Mouse (Mus musculus): ENCODE results near the gene Slc44a2.

Gene Slc44a2

GRCm38 (mm10) chr9:21333523-21333922, 13.0 kb downstream of the Slc44a2 start:
- peak; percentile 53 for DNase-seq (ENCODE audit: inconsistent ontology term)

DNA sequence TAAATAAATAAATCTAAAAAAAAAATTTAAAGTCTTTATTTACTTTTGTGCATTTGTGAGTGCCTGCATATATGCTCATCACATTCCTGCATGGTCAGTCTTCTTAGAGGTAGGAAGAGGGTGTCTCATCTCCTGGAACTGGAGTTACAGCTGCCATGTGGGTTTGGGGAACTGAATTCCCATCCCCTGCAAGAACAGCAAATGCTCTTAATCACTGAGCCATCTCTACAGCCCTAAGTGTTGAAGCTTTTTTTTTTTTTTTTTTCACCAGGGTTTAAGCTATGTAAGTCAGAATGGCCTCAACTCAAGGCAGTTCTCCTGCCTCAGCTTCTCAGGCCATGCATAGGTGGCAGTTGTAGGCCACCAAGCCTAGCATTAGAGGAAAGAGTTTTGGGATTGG, 14.2 kb downstream of the Slc44a2 start:
- no peak for DNase-seq (ENCODE audit: inconsistent ontology term)

- no peak for DNase-seq (ENCODE audit: inconsistent ontology term)
These were observed 14.9 kb downstream of the Slc44a2 start for GRCm38 (mm10) chr9:21335391-21335790.

DNA sequence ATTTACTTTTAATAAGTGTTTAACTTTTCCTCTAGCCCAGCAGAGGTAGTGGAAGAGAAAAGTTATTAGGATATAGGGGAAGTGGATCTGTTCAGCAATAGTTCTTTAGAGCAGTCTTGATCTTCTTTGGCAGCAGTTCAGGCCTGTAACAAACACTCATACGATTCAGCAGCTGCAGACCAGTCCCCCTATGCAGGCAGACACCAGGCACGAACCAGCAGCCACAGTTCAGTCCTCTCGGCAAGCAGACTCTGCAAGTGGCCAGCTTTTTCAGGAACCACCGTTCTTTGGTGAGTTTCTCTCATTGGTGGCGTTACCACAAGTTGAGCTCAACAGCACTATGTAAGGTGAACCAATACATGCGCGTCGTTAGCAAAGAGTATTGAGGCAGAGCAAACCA, 16.0 kb downstream of the Slc44a2 start:
- no peak for DNase-seq (ENCODE audit: inconsistent ontology term)

DNA sequence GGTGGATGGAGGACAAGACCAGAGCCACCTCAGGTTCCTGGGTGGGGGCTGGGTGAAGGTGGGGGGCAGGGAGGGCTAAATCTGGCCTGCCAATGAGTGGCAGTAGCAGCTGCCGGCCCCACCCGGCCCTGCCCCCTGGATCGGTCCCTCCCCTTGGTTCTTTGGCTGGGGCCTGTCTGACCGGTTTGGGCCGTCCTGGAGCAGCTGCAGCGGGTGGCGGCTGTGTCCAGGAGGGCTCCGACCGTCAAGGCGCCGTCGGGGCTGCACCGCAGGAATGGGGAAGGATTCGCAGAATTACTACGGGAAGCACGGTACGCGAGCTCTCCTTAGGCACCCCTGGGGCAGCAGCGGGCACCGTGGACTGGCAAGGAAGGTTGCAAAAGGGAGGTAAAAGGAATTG, 17.2 kb downstream of the Slc44a2 start:
- DNase-seq (ENCODE audit: inconsistent ontology term): no peak

DNA sequence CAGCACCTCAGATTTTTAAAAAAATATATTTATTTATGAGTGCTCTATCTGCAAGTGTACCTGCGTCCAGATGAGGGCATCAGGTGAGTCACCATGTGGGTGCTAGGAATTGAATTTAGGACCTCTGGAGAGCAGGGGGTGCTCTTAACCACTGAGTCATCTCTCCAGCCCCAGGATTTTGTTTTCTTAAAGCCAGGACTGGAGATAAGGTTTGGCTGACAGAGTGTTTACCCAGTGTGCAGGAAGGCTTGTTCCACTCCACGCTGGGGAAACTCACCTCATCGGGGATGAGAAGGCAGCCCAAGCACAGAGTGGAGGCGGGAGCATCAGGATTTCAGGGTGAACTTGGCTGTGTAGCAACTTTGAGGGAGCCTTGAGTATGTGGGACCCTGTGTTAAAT, 19.9 kb downstream of the Slc44a2 start:
- DNase-seq (ENCODE audit: inconsistent ontology term): no peak

- no peak for DNase-seq (ENCODE audit: inconsistent ontology term)
These were observed 26.3 kb downstream of the Slc44a2 start for GRCm38 (mm10) chr9:21346627-21347365.

GRCm38 (mm10) chr9:21348152-21348551, 27.7 kb downstream of the Slc44a2 start:
- no peak for DNase-seq (ENCODE audit: inconsistent ontology term)

- DNase-seq (ENCODE audit: inconsistent ontology term): no peak
These were observed 30.7 kb downstream of the Slc44a2 start for GRCm38 (mm10) chr9:21351178-21351577.

- DNase-seq (ENCODE audit: inconsistent ontology term): no peak
These were observed 31.3 kb downstream of the Slc44a2 start for GRCm38 (mm10) chr9:21351702-21352377.

GRCm38 (mm10) chr9:21352463-21353372, 32.2 kb downstream of the Slc44a2 start:
- no peak for DNase-seq (ENCODE audit: inconsistent ontology term)

DNA sequence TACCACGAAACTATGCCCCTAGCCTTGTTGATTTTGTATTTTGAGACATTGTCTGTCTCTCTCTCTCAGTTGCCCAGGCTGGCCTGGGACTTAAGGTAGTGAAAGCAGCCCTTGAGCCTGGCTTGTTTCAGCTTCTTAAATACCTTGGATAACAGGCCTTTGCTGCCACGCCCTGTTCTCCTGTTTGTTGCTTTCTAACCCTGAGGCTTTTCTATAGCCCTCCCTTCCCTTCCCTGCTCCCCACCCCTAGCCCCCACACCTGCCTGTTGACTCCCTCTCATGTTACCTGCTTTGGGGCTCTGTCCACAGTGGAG, 32.8 kb downstream of the Slc44a2 start:
- DNase-seq (ENCODE audit: inconsistent ontology term): no peak

- no peak for DNase-seq (ENCODE audit: inconsistent ontology term)
These were observed 34.3 kb downstream of the Slc44a2 start for GRCm38 (mm10) chr9:21354796-21355195.

DNA sequence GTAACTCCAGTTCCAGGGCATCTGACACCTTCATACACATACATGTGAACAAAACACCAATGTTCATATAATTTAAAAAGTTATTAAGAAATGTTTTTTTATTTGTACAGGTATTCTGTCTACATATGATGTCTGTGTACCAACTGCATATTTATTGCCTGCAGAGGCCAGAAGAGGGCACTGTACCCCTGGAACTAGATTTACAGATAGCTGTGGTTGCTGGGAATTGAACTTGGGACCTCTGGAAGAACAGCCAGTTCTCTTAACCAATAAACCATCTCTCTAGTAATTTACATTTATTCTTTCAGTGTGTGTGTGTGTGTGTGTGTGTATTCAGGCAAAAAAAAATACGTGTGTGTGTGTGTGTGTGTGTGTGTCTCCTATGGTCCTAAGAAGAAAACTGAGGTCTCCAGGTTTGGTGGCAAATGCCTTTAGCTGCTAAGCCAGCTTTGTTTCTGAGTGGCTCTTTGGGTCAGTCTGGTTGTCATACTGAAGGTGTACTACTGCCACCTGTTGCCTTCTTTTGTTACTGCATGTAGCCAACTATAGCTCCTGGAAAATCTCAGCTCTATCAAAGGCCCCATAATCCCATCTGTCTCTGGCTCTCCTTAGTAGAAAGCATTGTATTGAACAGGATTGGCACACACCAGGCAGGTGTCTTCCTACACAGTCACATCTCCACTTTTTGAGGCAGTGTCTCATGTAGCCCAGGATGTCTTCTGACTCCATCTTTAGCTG, 36.7 kb downstream of the Slc44a2 start:
- DNase-seq (ENCODE audit: inconsistent ontology term): peak; percentile 28

DNA sequence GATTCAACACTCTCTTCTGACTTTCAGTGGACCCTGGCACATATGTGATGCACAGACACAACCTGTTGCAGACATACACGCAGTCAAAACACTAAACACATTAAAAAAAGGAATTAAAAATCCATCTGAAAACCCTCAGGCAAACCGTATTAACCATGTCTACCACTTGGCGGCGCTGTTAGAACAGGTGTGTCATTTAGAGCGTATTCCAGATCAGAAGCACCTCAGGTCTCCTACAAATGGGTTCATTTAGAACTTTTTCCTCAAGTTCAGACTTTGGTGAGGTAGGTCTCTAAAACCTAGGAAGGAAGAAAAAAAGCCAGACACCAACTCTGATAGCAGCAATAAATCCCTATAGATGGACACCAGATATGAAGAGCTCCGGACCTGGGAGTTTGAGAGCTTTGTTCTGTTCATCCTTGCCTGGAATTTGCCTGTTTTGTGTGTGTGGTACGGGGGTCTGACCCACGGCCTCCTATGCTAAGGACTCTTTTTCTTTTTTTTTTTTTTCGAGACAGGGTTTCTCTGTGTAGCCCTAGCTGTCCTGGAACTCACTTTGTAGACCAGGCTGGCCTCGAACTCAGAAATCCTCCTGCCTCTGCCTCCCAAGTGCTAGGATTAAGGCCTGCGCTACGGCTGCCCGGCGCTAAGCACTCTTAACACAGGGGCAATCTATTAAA, 46.2 kb downstream of the Slc44a2 start:
- peak; percentile 56 for DNase-seq (ENCODE audit: inconsistent ontology term)

GRCm38 (mm10) chr9:21367357-21368111, 47.0 kb downstream of the Slc44a2 start, which contains the start of gene Ilf3:
Gene Ilf3, plus strand, starts transcription at chr9:21367871.
- DNase-seq (ENCODE audit: inconsistent ontology term): peak; percentile 100

- DNase-seq (ENCODE audit: inconsistent ontology term): peak; percentile 80
These were observed 47.7 kb downstream of the Slc44a2 start for GRCm38 (mm10) chr9:21368131-21368584.

DNA sequence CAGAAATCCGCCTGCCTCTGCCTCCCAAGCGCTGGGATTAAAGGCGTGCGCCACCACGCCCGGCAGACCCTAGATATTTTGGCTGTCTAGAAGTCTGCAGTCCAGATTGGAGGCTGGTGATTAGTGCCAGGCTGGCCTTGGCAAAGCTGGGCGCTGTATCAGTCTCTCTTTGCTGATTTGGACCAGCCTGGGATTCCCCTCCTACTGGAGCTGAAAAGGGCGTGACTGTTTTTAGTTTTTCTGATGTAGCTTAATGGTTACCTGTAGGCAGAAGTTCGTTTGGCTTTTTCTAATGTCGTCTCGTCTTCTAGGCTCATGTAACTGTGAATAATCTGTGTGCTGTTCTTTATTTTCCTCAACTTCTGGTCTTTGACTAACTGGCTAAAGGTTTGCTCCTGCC, 48.6 kb downstream of the Slc44a2 start:
- no peak for DNase-seq (ENCODE audit: inconsistent ontology term)

DNA sequence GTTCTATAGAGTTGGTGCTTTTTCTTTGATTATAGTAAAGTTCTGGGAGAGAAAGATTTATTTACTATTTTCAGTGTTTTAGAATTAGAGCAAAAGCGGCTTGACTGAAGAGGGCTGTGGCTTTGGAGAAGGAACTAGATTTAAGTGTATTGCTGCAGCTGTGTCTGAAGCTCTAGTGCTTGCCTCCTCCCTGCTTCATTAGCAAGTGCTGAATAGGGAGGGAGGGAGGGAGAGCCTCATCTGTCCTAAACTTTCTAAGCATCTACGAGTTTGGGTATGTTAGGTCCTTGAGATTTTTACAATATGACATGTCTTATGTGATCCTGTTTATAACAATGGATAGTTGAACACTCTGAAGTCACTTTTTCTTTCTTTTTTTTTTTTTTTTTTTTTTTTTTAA, 50.4 kb downstream of the Slc44a2 start:
- DNase-seq (ENCODE audit: inconsistent ontology term): no peak

- no peak for DNase-seq (ENCODE audit: inconsistent ontology term)
These were observed 52.0 kb downstream of the Slc44a2 start for GRCm38 (mm10) chr9:21372508-21372907.
